Mouse (Mus musculus) kidney, embryonic 16.5 days (tissue): ENCODE results near the gene Olfr1160. TPM values are rescaled to one million over a fixed set of nuclear protein-coding genes. Genes with fewer than 3 reads are reported as not detected.
"Not testable (repeated sequence)": the region's sequence is repeated elsewhere in the genome, so short reads cannot be mapped to it uniquely, and the experiment has no call there.

ENCODE experiments used
- ATAC-seq: fragments of 200-750 bp; cut with Nextera tagmentation; 2 replicates; pipeline ENCODE4 v1.8.0; 2017; ENCODE audit warnings: moderate TSS enrichment; ENCODE audit not compliant: low FRiP score, low TSS enrichment
- H3K27ac ChIP-seq: fragments of 300-500 bp; sonication (generic); 2 replicates; pipeline ENCODE4 v1.5.1; 2014; ENCODE audit warnings: low read length
- H3K27me3 ChIP-seq: fragments of 300-500 bp; sonication (generic); 2 replicates; pipeline ENCODE4 v1.6.1; 2014; ENCODE audit warnings: low read length, control low read depth, mixed read lengths; ENCODE audit not compliant: insufficient read depth
- H3K36me3 ChIP-seq: fragments of 300-500 bp; sonication (generic); 2 replicates; pipeline ENCODE4 v1.6.1; 2014; ENCODE audit warnings: low read length, control low read depth, mixed read lengths; ENCODE audit not compliant: insufficient read depth
- H3K4me1 ChIP-seq: fragments of 300-500 bp; sonication (generic); 2 replicates; pipeline ENCODE4 v1.6.1; 2014; ENCODE audit warnings: low read length, control low read depth, mixed read lengths; ENCODE audit not compliant: insufficient read depth
- H3K4me2 ChIP-seq: fragments of 300-500 bp; sonication (generic); replicated peaks from 2 replicates; pipeline ENCODE4 v1.6.1; 2014; ENCODE audit warnings: low read depth, low read length
- H3K4me3 ChIP-seq: fragments of 300-500 bp; sonication (generic); 2 replicates; pipeline ENCODE4 v1.5.1; 2014; ENCODE audit warnings: mild to moderate bottlenecking, low read length
- H3K9ac ChIP-seq: fragments of 300-500 bp; sonication (generic); replicated peaks from 2 replicates; pipeline ENCODE4 v1.6.1; 2014; ENCODE audit warnings: low read length
- H3K9me3 ChIP-seq: fragments of 300-500 bp; sonication (generic); 2 replicates; pipeline ENCODE4 v1.6.1; 2016; ENCODE audit warnings: low read length, control low read depth
- WGBS: fragments of 180-500 bp; shearing (Covaris S2); extraction: QIAGEN DNeasy Blood & Tissue Kit; methylation state at CpG from one replicate; pipeline ENCODE4 v1.1.7; 2014; 5-methylcytosine and 5-hydroxymethylcytosine counted together
- polyA plus RNA-seq: library from polyadenylated mRNA; unstranded; fragments of >200 nt; fragmentation: Nextera tagmentation; extraction: Ambion mirVana; gene quantifications from 2 replicates; pipeline ENCODE4 v1.2.1, GENCODE M21; 2015

Gene Olfr1160
- not detected in 2 replicates for polyA plus RNA-seq

GRCm38 (mm10) chr2:88007515-88008318, at the start of gene Olfr1160:
Olfr1160 (minus strand) TSS chr2:88008268.
- Histone ChIP-seq H3K36me3 (no peaks in the 10 kb centered on the region), H3K27me3 (no peaks in the 10 kb centered on the region), H3K4me2 (no peak within 1 kb of the TSS), H3K4me3 (no peak within 1 kb of the TSS), H3K27ac (no peak within 1 kb of the TSS), H3K9me3 (no peaks in the 10 kb centered on the region), H3K9ac (no peak within 1 kb of the TSS), H3K4me1 (no peaks in the 10 kb centered on the region)
- no peak for ATAC-seq

DNA sequence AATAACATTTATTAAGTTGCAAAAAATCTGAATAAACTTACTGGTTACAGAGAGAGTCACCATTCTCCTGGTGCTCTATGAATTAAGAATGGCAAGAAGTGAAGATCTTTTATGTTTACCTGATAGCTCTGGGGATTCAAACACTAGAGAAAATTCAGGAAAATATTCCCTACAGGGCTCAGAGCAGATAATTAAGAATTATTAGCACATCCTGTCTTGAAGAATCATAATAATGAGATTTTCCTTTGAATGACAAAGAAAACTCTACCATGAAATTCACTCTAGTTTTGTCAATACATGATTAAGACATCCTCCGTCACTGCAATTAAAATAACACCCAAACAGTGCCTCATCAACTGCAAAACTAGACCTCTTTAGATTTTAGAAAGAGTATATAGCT, 43.0 kb upstream of the Olfr1160 start, which contains the start of gene Olfr1162:
Gene Olfr1162 (minus strand): TSS at position 101 of the 400 bp plus-strand sequence.
- Histone ChIP-seq H3K27me3 (no peaks in the 10 kb centered on the region), H3K4me2 (no peak within 1 kb of the TSS), H3K9ac (no peak within 1 kb of the TSS), H3K27ac (no peak within 1 kb of the TSS), H3K4me1 (no peaks in the 10 kb centered on the region), H3K9me3 (no peaks in the 10 kb centered on the region), H3K4me3 (no peak within 1 kb of the TSS), H3K36me3 (no peaks in the 10 kb centered on the region)
- 79% methylated on average over 1 of the region's 1 CpGs for WGBS
- no peak for ATAC-seq

DNA sequence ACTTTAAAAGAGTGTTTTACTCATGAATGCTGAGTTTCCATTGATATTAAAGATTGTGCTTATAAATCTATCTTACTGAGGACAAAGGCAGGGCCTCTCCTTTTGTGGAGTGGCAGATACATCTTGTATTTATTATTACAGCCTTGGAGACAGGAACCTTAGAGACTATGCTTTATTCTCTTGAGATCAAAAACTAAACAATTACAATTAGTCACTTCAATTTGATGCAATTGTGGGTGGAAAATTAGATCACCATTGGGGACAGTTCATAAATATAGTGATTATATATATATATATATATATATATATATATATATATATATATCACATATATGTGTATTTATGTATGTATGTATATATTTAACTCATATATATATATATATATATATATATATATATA, 29.5 kb upstream of the Olfr1160 start, which contains the start of gene Olfr73:
Gene Olfr73 (minus strand): TSS at position 101 of the 400 bp plus-strand sequence.
- no peaks in the 10 kb centered on the region for H3K36me3 ChIP-seq
- no peak within 1 kb of the TSS for H3K4me3 ChIP-seq
- no peak within 1 kb of the TSS for H3K4me2 ChIP-seq
- no peaks in the 10 kb centered on the region for H3K9me3 ChIP-seq
- no peaks in the 10 kb centered on the region for H3K27me3 ChIP-seq
- no peaks in the 10 kb centered on the region for H3K4me1 ChIP-seq
- H3K9ac ChIP-seq = no peak within 1 kb of the TSS
- ATAC-seq = no peak
- H3K27ac ChIP-seq = no peak within 1 kb of the TSS

DNA sequence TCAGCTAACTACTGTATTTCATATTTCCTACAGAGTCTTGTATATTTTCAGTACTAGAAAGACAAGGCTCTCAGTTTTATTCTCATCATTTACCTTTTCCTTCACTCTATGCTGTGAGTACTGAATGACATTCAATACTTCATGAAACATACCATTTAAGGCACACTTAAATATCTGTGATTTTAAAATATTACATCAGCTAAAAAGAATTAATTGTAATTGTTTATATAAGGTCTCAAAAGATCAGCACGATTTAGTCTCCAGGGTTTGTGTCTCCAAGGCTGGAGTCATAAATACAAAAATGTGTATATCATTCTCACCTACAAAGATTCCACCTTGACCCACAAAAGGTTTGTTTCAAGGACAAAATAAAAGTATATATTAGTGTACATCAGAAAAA, 14.4 kb upstream of the Olfr1160 start, which contains the start of gene Olfr1161:
Gene Olfr1161 (plus strand): TSS at position 301 of the 400 bp plus-strand sequence.
- H3K36me3 ChIP-seq, H3K4me1 ChIP-seq, H3K4me3 ChIP-seq, H3K4me2 ChIP-seq, H3K9ac ChIP-seq, H3K9me3 ChIP-seq, H3K27me3 ChIP-seq, ATAC-seq, H3K27ac ChIP-seq: not testable (repeated sequence)
- 93% methylated on average over 1 of the region's 1 CpGs for WGBS

DNA sequence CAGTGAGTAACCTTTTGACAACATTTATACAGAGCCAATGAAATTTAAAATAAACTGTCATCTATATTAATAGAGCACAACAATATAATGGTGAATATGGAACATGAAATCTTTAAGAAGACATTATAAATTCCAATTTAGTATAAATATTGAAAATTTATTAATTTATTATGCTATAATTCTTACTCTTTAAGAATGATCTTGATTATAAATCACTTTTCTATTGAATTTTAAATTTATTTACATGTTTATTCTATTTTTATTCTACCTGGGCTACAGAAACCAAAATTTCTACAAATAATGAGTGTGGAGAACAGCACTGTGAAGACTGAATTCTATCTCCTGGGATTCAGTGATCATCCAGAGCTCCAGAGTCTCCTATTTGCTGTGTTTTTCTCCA, 18.3 kb downstream of the Olfr1160 start, which contains the start of gene Olfr1158:
Gene Olfr1158 (plus strand): TSS at position 301 of the 400 bp plus-strand sequence.
- Histone ChIP-seq H3K4me1 (no peaks in the 10 kb centered on the region), H3K4me2 (no peak within 1 kb of the TSS), H3K9ac (no peak within 1 kb of the TSS), H3K9me3 (no peaks in the 10 kb centered on the region), H3K27me3 (no peaks in the 10 kb centered on the region), H3K36me3 (no peaks in the 10 kb centered on the region), H3K27ac (no peak within 1 kb of the TSS), H3K4me3 (no peak within 1 kb of the TSS)
- no peak for ATAC-seq

DNA sequence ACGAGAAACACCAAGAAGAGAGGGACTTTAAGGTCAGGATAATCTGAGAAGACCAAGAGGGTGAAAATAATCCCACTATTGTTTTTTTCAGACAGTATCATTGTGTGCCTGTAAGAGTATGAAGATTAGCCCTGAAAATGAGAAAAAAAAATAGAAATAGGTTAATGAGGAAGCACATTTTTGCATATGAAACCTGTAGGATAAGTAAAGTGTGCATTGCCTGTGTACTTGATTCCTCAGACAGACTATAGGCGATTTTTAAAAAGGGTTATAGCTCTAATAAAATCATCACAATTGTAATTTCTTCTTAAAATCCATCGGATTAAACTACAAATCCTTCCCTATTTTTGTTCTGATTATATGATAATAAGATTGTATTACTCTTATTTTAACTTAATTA, 33.5 kb downstream of the Olfr1160 start, which contains the start of gene Olfr74:
Gene Olfr74 (minus strand): TSS at position 101 of the 400 bp plus-strand sequence.
- no peak for ATAC-seq
- Histone ChIP-seq H3K27ac (no peak within 1 kb of the TSS), H3K9me3 (no peaks in the 10 kb centered on the region), H3K9ac (no peak within 1 kb of the TSS), H3K4me1 (no peaks in the 10 kb centered on the region), H3K27me3 (no peaks in the 10 kb centered on the region), H3K36me3 (no peaks in the 10 kb centered on the region), H3K4me3 (no peak within 1 kb of the TSS), H3K4me2 (no peak within 1 kb of the TSS)
- 78% methylated on average over 3 of the region's 3 CpGs for WGBS

DNA sequence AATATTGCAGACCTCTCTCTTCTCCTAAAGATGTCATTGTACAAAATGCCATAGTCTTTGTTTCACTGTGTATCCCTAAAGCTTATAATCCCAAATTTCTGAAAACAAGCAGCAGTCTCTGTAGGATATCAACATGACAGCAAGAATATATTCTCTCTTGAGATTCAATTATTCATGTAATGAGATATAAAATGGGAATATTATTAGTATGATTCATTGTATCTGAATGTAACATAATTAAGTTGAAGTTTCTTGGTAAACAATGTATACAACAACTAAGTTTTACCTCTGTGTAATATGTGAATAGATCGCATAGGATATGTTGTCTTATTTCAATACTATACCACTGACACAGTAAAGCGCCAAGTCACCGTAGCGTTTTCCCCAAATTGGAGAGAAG, 39.9 kb downstream of the Olfr1160 start, which contains the start of gene Olfr1157:
Gene Olfr1157 (minus strand): TSS at position 101 of the 400 bp plus-strand sequence.
- Histone ChIP-seq H3K27ac (no peak within 1 kb of the TSS), H3K4me3 (no peak within 1 kb of the TSS), H3K4me1 (no peaks in the 10 kb centered on the region), H3K4me2 (no peak within 1 kb of the TSS), H3K27me3 (no peaks in the 10 kb centered on the region), H3K36me3 (no peaks in the 10 kb centered on the region), H3K9ac (no peak within 1 kb of the TSS), H3K9me3 (no peaks in the 10 kb centered on the region)
- ATAC-seq = no peak
- WGBS = 94% methylated on average over 4 of the region's 4 CpGs

DNA sequence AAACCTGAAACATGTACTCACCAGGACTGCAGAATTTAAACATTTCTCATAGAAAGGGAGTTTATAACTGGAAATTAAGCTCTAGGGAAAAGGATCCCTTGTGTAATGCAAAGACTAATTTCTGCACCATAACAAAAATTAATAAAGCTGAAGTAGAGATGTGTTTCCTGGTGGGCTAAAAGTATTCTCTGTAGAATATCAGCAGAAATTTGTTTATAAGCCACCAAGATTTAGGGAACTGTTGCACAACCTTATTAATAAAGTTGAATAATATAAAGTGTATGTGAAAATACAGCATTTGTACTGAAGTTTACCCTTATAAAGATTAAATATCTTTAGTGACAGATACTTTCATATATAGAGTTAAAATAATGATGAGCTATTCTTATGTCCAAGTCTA, 55.1 kb downstream of the Olfr1160 start, which contains the start of gene Olfr1156:
Gene Olfr1156 (minus strand): TSS at position 101 of the 400 bp plus-strand sequence.
- Histone ChIP-seq H3K4me3 (no peak within 1 kb of the TSS), H3K4me1 (no peaks in the 10 kb centered on the region), H3K4me2 (no peak within 1 kb of the TSS), H3K27me3 (no peaks in the 10 kb centered on the region), H3K9ac (no peak within 1 kb of the TSS), H3K36me3 (no peaks in the 10 kb centered on the region), H3K27ac (no peak within 1 kb of the TSS), H3K9me3 (no peaks in the 10 kb centered on the region)
- no peak for ATAC-seq
